Mouse (Mus musculus) heart, postnatal 14 days (tissue): ENCODE results near the gene Tmem132b. TPM values are rescaled to one million over a fixed set of nuclear protein-coding genes. Genes with fewer than 3 reads are reported as not detected.

Experiments used
- DNase-seq, 2 experiments: peaks; one replicate each; pipeline ENCODE4 v3.0.0; 2021 to 2022
- intact Hi-C: fragments of 180-260 bp; cut with DNase I; formaldehyde crosslinking; loops from one replicate; pipeline ENCODE4 v1.15.1; 2025
- total RNA-seq, 2 experiments: library from RNA; stranded (reverse); gene quantifications; 2 replicates each; pipeline ENCODE4 v1.2.3; 2021

The Tmem132b gene
- total RNA-seq, 2 experiments from 2014 or later: not detected

DNA sequence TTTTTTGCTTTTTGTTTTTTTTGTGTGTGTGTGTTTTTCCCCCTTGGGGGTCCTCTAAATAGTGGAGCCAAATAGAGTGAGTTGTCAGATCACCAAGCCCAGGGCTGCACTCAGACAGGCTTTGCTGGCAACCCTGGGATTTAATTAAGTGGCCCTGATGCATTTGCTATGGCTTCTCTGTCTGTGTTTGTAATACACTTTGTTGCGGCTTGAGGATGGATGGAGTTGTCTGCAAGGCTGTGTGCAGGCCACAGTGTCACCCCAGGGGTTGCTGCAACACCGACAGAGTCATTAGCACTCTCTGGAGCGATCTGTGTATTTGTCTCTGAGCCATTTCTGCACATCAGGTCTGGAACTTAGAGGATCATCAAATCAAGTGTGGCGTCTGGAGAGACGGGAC is 219.9 kb downstream of the Tmem132b start:
- no peak for DNase-seq
- intact Hi-C loops: no loop called here

DNA sequence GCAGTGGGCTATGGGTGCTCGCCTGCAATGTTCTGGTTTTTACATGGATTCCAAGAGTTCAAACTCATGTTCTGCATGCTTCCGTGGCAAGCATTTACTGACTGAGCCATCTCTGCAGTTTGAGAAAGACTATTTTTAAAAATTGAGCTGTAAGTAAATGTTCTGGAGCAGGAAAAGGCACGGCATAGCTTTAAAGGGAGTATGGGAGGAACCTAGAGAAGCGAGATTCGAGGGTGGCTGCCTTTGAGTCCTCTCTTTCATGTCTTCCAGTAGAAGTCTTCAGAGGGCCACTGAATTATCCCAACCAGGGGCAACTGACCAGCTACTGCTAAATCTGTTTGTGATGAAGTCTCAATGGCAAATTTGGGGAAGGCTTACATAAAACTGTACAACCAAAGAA is 221.0 kb downstream of the Tmem132b start:
- intact Hi-C loops: no loop called here
- DNase-seq: no peak

DNA sequence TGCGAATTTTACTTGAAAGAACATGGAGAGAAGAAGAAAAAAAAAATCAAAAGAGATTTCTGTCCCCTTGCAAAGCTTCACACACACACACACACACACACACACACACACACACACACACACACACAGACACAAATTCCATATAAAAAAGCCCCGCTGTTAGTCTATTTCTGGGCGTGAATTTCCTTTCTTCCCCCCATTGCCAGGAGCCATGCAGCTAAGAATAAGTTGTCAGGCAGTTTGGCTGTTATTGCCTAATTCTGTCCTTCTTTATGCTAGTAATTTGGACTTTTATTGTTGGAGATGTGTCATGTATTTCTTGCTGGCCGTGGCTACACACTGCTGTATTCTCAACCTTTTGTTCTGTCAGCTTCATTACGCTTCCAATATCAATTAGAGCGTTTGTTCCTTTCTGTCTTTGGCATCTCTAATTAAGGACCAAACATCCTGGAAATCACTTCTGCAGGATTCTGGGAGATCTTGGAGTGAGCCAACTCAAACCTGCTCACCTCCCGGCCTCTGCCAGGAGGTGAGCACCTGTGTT is 225.5 kb downstream of the Tmem132b start:
- no peak for DNase-seq
- intact Hi-C loops: no loop called here

DNA sequence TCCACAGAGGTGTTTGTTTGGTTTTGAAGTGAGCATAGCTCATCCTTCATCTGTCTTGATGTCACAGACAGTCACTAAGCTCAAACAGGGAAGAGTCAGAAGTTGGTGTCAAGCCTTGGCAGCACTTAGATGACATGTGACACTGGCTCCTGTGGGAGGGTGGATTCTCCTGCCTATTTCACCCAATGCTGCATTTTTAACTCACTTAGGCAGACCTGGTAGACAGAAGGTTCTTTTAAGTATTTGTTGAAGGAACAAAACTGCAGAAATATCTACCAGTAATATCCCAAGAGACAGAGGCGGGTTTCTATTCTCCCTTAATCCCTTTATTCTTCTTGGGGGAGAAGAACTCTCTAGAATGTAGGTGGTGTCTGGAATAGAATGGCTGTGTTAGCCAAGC is 226.9 kb downstream of the Tmem132b start:
- DNase-seq: no peak
- intact Hi-C loops: no loop called here

DNA sequence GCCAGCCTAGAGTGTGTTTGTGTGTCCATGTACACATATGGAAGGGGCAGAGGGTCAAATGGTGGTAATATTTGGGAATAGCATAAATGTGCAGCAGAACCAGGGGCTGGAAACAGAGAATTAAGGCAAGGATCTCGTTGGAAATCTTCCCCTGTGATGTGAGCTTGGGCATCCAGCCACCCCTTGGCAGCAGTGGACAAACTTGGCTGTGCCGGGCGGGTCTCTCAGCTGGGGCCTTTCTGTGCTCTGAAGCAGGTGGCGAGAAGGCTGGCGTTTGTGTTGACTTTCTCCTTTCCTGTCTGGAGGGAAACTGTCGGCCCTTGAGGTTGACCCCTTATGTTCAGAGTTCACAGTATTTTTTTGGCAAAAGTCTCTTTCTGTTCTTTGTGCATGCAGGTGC is 235.4 kb downstream of the Tmem132b start:
- intact Hi-C loops: no loop called here
- no peak for DNase-seq

DNA sequence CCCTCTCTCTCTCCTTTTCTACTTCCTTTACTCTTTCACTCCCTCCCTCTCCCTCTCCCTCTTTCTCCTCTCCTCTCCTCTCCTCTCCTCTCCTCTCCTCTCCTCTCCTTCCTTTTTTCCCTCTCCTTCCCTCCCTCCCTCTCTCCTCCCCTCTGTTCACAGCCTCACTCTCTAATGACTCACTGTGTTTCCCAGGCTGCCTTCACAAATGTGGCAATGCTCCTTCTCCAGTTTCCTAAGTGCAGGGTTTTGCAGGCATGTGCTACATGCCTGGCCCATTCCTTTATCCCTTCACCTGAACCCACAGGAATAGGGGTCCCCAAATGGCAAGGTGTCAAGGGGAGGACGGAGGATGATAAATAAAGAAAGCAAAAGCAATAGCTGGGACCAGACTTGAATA is 236.4 kb downstream of the Tmem132b start:
- intact Hi-C loops: no loop called here
- no peak for DNase-seq

DNA sequence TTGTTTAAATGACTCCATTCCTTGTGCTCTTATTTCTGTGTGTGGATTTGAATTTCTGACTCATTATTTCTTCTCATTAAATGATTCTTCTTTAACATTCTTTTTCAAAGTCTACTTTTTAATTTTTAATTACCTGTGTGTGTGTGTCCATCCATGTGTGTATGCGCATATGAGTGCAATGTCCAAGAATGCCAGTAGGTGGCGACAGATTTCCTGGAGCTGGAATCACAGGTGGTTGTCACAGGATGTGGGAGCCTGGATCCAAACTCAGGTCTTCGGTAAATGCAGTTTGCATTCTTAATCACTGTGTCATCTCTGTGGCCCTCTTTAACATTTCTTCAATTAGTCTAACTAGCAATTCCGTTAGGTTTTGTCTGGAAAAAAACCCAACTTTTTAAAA is 240.7 kb downstream of the Tmem132b start:
- DNase-seq: no peak
- intact Hi-C loops: no loop called here

DNA sequence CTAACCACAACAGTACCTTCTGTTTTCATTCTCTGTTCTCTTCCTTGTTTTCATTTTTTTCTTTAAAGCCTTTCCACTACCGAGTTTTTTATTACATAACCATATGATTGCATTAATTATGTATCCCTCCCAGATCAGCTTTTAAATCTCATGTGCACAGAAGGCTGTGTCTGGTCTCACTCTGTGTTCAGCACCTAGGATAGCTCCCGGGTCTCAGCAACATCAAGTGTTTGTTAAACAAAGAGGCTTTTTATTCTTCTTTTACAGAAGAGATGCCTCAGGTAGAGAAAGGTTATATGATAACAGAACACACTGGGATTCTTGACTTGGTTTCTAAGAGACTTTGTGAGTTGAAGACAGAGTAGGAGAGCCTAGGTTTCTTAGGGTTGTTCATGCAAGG is 241.2 kb downstream of the Tmem132b start:
- DNase-seq: no peak
- intact Hi-C loops: no loop called here

DNA sequence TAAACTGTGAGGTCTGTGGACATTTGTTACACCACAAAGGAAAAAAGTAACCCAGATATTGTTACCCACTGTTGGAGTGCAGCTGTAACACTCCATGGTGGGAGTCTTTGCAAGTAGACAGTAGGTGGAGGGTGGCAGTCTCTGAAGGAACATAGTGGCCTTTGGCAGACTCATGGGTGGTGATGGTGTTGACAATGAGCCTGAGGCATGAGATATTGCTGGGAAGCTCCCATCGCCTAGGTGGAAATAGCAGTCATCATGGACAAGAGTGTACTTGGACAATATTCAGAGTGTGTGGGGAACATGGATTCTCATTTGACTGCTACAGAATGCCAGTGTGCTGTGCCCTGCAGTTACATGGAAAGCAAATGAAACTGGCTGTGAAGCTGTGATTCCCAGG is 248.8 kb downstream of the Tmem132b start:
- no peak for DNase-seq
- intact Hi-C loops: no loop called here

DNA sequence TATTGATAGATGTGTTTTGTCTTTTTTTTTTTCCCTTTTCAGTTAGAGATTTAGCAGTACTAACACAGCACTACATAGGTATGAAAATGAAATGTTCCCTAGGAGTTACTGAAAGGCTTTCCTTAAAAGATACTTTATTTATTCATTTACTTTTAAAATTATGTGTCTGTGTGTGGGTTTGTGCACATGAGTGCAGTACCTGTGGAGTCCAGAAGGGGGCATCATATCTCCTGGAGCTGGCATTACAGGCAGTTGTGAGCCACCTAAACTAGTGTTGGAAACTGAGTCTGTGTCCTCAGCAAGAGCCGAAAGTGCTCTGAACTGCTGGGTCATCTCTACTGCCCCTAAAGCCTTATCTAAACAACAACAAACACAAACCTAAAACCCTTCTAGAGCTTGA is 261.1 kb downstream of the Tmem132b start:
- intact Hi-C loops: no loop called here
- no peak for DNase-seq

DNA sequence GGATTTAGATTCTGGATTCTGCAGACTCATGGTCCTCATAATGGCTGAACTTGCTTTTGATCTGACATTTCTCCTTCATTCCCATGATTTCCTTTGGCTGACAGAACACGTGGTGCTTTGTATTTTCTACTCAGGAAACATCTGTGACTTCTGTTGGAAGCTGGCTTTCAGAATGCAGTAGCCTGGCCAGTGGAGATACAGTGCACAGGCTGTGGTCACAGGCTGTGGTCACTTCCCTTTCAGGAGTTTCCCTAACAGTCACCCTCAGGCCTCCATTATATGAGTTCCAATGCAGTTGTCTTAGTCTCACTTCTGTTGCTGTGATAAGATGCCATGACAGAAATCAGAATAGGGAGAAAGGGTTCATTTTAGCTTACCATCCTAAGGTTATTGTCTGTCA is 262.7 kb downstream of the Tmem132b start:
- intact Hi-C loops: no loop called here
- DNase-seq: no peak

DNA sequence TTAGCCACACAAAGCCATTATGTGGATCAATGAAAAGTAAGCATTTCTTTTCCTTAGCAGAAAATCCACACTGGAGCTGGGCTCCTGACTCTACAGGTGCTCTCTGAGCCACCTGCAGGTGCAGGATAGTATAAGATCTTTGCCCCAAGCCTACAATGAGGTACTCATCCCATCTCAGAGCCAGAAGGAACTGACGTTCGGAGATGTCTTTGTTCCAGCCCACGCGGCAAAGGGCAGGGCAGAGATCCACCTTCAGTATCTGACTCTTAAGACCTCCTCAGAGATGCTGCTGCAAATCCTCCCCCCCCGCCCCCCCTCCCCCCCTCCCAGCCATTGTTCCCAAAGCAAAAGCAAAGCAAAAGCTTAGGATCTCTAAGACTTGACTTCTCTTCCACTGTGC is 268.0 kb downstream of the Tmem132b start:
- DNase-seq: no peak
- intact Hi-C loops: no loop called here

DNA sequence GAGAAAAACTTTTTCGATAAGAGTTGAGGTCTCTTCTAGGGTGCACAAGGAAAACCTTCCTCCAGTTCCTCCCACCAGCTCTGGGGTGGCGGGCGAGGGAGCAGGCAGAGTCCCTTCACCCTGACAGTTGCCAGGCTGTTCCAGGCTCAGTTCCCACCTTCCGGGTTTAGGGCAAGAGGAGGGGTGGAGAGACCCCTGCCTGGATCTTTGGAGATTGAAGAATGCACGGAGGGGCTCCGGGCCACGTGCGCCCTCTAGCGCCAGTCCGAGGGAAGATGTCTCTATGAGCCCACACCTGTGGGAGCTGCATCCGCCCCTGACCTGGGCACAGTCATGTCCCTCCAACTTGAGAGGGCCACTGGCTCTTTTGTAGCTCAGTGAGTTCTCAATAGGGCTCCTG is 268.5 kb downstream of the Tmem132b start:
- DNase-seq: no peak
- intact Hi-C loops: no loop called here

DNA sequence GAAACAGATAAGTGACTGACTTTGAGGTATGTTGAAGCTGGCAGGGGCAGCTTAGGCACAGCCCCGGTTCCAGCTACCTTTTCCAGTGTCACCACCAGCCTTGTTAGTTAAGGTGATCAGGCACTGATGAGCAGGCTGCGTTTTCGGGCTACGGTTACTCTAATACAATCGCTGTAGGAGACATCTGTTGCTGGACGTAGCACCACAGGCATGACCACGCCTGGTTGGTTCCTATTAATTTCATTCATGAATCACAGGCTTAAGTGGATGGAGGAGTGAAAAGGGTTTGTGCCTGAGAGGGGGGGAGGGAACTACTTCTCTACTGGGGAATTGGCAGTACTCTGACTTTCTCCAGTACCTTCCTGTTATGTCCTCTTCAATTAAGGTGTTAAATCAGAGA is 271.2 kb downstream of the Tmem132b start:
- intact Hi-C loops: no loop called here
- no peak for DNase-seq

DNA sequence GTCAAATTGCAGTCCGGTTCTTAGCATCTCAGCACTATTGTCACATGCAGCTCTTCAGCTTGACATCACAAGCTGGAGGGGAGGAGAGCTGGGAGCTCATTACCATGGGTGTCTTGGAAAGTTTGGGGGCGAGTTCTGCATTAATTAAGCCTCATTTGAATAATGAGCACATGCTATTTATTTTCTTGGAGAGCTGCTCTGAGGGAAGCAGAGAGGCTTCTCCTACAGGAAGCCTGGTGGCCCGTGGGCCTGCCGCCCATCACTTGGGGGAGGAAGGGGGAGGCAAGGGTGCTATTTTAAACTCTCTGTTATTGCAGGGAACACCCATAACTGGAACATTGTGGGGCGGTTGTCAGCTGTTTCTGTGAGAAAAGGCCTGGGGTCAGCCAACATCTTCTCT is 273.8 kb downstream of the Tmem132b start:
- DNase-seq: no peak
- intact Hi-C loops: no loop called here

DNA sequence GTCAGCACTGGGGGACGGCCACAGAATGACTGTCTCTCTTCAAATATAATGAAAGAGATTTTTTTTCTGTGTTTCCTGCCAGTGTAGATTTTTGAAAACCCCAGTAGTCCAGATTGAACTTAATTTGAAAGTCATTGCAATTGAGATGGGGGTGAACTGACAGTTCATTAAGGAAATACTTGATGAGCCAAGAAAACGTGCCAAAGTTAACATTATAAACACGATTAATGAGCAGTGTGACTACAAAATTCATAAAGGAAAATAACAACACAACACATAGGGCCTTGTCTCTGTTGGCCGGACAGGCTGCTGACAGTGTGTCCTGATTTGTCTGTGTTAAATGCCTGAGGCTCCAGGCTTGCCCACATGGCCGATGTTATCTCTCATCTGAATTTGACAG is 276.3 kb downstream of the Tmem132b start:
- intact Hi-C loops: no loop called here
- no peak for DNase-seq

DNA sequence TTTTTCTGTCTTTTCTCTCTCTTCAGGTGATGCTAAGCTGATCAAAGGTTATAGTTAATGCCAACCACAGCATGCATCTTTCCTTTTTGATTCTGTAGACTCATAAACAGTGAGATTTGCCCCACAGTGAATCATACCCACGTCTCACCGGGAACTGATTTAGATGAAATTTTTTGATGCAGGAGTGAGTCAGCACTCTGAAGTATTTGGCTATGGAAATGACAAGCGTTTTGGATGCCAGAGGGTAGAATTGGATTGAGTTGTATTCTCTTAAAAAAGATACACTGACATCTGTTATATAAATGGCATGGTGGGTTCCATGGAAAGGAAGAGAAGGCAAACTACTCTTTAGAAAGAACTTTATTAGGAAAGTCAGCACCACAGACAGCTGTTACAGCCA is 297.8 kb downstream of the Tmem132b start:
- intact Hi-C loops: no loop called here
- no peak for DNase-seq

DNA sequence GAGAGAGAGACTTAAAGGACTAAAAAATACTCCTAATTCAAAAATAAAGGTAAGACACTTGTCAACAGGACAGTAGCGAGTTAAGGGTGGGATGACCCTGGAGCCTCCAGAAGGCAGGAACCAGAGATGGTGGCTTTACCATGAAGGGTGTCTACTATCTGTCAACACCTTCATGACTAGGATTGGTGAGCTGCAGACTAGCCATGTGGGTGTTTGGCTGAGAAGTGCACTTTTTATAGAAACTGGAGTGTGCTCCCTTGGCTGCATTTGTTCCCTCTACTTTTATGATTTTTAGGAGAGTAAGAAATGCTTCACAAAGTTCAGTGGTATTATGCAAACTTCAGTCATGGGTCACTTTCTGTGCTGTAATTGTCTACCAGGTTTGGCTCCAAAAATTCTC is 304.3 kb downstream of the Tmem132b start:
- intact Hi-C loops: no loop called here
- no peak for DNase-seq

DNA sequence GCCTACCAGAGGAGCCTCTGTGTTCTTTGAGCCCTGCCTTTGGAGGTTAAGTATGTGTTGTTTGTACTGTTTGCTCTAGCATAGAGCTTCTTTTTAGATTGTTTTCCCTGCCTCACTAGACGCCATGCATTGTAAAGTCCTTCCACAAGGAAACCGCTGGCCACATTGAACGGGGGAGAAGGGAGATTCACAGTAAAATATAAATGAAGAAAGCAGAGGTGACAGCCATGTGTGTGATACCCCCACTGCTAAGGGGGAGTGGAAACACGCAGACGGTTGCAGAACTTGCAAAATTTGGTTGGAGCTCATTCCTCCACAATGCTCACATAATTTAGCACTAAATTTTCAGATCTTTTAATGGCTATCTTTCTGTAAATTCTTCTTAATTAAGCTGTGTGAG is 305.2 kb downstream of the Tmem132b start:
- intact Hi-C loops: no loop called here
- no peak for DNase-seq
